Mouse (Mus musculus) liver, embryonic 14.5 days (tissue): Measurements from ENCODE around the gene Tmem190. TPM values are rescaled to one million over a fixed set of nuclear protein-coding genes. Genes with fewer than 3 reads are reported as not detected.

Experiments
- ATAC-seq: fragments of 200-750 bp; cut with Nextera tagmentation; 2 replicates; pipeline ENCODE4 v1.8.0; 2017; ENCODE audit warnings: moderate number of reproducible peaks, mild to moderate bottlenecking, moderate library complexity; ENCODE audit not compliant: insufficient read depth
- DNase-seq, 3 experiments: peaks; one replicate each; pipeline ENCODE4 v3.0.0-alpha.2; 2012 to 2013; ENCODE audit warnings: low read depth in 3 of 3, low spot score in 3 of 3
- H3K27ac ChIP-seq: fragments of 300-500 bp; sonication (generic); 2 replicates; pipeline ENCODE4 v1.5.1; 2014; ENCODE audit warnings: moderate library complexity, mild to moderate bottlenecking, control low read depth, inconsistent platforms
- H3K27me3 ChIP-seq: fragments of 300-500 bp; sonication (generic); 2 replicates; pipeline ENCODE4 v1.6.1; 2014; ENCODE audit warnings: mild to moderate bottlenecking, low read length, moderate library complexity; ENCODE audit not compliant: control insufficient read depth, insufficient read depth
- H3K36me3 ChIP-seq: fragments of 300-500 bp; sonication (generic); replicated peaks from 2 replicates; pipeline ENCODE4 v1.6.1; 2014; ENCODE audit warnings: low read depth; ENCODE audit not compliant: control insufficient read depth, insufficient read depth
- H3K4me1 ChIP-seq, 2 experiments: fragments of 200-500 bp in 1 of 2; fragments of 300-500 bp in 1 of 2; sonication (generic) in 1 of 2; replicated peaks; 2 replicates each; pipeline ENCODE4 v1.6.1; 2012 to 2014; ENCODE audit warnings: antibody characterized with exemption in 1 of 2, inconsistent platforms in 1 of 2, low read length in 1 of 2; ENCODE audit not compliant: control insufficient read depth in 2 of 2, insufficient read depth in 2 of 2
- H3K4me2 ChIP-seq: fragments of 300-500 bp; sonication (generic); 2 replicates; pipeline ENCODE4 v1.6.1; 2014; ENCODE audit warnings: low read depth, mild to moderate bottlenecking, control low read depth, moderate library complexity
- H3K4me3 ChIP-seq, 2 experiments: fragments of 200-500 bp in 1 of 2; fragments of 300-500 bp in 1 of 2; sonication (generic) in 1 of 2; 2 replicates each; pipeline ENCODE4 v1.5.1; 2012 to 2014; ENCODE audit warnings: low read depth in 2 of 2, low read length in 2 of 2, mild to moderate bottlenecking in 2 of 2, control low read depth in 1 of 2, inconsistent platforms in 1 of 2, moderate library complexity in 1 of 2; ENCODE audit not compliant: insufficient read depth in 1 of 2
- H3K9ac ChIP-seq: fragments of 300-500 bp; sonication (generic); replicated peaks from 2 replicates; pipeline ENCODE4 v1.6.1; 2014; ENCODE audit warnings: mild to moderate bottlenecking, control low read depth, moderate library complexity
- H3K9me3 ChIP-seq: fragments of 300-500 bp; sonication (generic); 2 replicates; pipeline ENCODE4 v1.6.1; 2016; ENCODE audit warnings: low read length, mixed read lengths; ENCODE audit not compliant: control insufficient read depth
- CTCF ChIP-seq: IDR thresholded peaks from 2 replicates; pipeline ENCODE4 v1.5.1; 2016; ENCODE audit warnings: antibody characterized with exemption, low read depth, control low read depth
- EP300 ChIP-seq: IDR thresholded peaks from 2 replicates; pipeline ENCODE4 v1.6.1; 2016; ENCODE audit warnings: antibody characterized with exemption, low read depth
- WGBS: fragments of 180-500 bp; shearing (Covaris S2); extraction: QIAGEN DNeasy Blood & Tissue Kit; methylation state at CpG from one replicate; pipeline ENCODE4 v1.1.7; 2014; ENCODE audit not compliant: insufficient replicate concordance; 5-methylcytosine and 5-hydroxymethylcytosine counted together
- polyA plus RNA-seq, 2 experiments: library from polyadenylated mRNA; depleted of rRNA in 1 of 2; stranded (reverse) in 1 of 2; unstranded in 1 of 2; fragments of >200 nt; fragmentation: Nextera tagmentation in 1 of 2; extraction: Ambion mirVana in 1 of 2; gene quantifications; 2 replicates each; pipeline versions ENCODE4 v1.2.1 to v1.2.3; 2012 to 2014

Gene Tmem190
- polyA plus RNA-seq, 2 experiments, result not detected

DNA sequence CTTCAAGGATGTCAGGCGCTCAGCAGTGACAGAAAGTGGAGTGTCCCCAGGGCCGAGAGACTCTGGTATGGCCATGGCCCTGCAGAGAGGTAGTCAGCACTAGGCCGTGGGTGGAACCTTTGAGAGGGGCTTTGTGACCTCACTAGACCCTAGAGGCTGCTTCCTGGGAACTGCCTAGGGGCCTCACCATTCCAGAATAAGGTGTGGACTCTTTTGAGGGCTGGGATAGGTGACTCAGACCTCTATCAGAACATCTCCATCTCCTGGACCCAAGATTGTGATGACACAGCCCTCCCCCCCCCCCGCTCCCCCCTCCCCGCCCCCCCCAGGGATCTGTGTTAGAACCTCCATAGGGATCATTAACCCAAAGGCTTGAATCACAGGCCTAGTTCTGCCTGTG lies 11.5 kb upstream of the Tmem190 start, which contains the start of gene Fam71e2:
Gene Fam71e2, minus strand, starts transcription at position 101 of the 400 bp plus-strand sequence.
- H3K9me3 ChIP-seq, result no peaks in the 10 kb centered on the region
- no peak within 1 kb of the TSS for H3K4me2 ChIP-seq
- TF ChIP-seq CTCF, result no peak
- no peak for TF ChIP-seq EP300
- ATAC-seq (no peak), DNase-seq (no peak)
- H3K4me3 ChIP-seq, result no peak within 1 kb of the TSS
- no peaks in the 10 kb centered on the region for H3K4me1 ChIP-seq
- H3K27ac ChIP-seq, result no peak within 1 kb of the TSS
- H3K36me3 ChIP-seq, result no peaks in the 10 kb centered on the region
- no peak within 1 kb of the TSS for H3K9ac ChIP-seq
- peaks cover 25% of the 10 kb centered on the region for H3K27me3 ChIP-seq
- WGBS, result 39% methylated on average over 3 of the region's 5 CpGs

DNA sequence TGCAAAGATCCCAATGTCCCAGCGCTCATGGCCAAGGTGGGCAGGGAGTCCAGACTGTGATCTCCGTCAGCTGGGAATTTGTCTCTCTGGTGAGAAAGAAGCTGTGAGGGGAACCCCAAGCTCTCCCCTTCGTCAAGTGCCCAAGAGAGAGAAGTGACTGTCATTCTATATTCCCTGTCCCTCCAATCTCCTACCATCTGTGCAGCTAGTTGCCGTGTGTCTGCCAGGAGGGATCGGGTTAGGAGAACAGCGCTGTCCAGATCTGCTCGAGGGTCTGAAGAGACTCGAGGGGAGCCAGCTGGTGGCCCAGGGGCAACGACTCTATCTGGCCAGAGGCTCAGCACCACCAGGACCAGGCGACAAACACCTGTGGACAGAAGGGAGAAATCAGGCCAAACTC lies 6.6 kb upstream of the Tmem190 start:
- WGBS, result 37% methylated on average over 10 of the region's 10 CpGs
- Histone ChIP-seq H3K4me2 (no peak overlapping the region), H3K27me3 (peaks cover 56% of the 10 kb centered on the region), H3K9ac (no peak overlapping the region), H3K36me3 (no peaks in the 10 kb centered on the region), H3K9me3 (no peaks in the 10 kb centered on the region), H3K27ac (no peak overlapping the region), H3K4me1 (no peaks in the 10 kb centered on the region), H3K4me3 (no peak overlapping the region)
- DNase-seq, result no peak
- TF ChIP-seq CTCF, result no peak
- TF ChIP-seq EP300, result no peak
- ATAC-seq, result no peak

DNA sequence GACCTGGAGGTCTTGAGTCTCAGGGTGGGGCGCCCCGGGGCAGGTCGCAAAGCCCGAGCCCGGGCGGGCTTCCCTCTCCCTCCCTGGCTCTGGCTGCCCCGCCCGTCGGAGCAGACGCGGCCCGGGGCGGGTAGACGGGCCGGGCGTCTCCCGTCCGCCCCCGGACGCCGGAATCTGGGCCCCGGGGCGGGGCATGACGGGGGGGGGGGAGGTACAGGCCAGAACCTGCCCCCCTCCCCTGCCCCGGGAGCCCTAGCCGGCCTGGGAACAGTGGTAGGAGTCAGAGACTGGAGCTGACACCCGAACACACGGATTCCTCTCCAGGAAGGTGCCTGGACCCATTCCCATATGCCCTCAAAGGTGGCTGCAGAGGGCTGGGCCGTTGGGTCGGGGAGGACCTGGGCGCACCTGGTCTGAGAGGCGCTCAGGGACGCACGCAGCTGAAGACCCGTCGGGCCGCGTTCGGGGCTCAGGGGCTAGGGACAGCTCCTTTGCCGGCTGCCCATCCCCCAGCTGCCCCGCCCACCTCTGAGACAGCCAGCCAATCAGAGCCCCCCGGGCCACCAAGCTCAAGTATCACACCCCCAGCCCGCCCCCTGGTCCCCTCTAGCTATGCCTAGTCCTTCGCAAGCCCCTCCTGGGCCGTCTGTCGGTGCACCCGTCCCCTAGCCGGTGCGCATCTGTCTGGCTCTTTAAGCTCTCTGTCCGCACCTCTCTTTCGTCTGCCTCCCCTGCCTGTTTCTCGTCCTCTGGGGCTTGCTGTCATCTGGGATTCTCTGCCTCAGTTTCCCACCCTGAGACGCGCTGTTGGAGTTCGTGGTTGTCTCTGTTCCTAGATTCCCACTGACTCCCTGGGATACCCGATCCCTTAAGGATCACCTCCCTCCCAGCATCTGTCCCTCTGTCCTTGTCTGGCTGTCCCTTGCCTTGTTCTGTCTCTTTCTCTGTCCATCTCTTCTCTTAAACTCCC lies 5.6 kb upstream of the Tmem190 start:
- H3K4me1 ChIP-seq, result no peaks in the 10 kb centered on the region
- no peak overlapping the region for H3K27ac ChIP-seq
- no peak for DNase-seq
- 2% methylated on average over 55 of the region's 56 CpGs for WGBS
- H3K27me3 ChIP-seq, result peaks cover 56% of the 10 kb centered on the region
- TF ChIP-seq EP300, result no peak
- TF ChIP-seq CTCF, result no peak
- peak; percentile 47 for ATAC-seq
- peak overlapping the region; percentile 46 for H3K4me2 ChIP-seq
- H3K9ac ChIP-seq, result no peak overlapping the region
- no peaks in the 10 kb centered on the region for H3K9me3 ChIP-seq
- peak overlapping the region; percentile 14 to 20; a peak in 2 of 4 replicates for H3K4me3 ChIP-seq
- H3K36me3 ChIP-seq, result no peaks in the 10 kb centered on the region

DNA sequence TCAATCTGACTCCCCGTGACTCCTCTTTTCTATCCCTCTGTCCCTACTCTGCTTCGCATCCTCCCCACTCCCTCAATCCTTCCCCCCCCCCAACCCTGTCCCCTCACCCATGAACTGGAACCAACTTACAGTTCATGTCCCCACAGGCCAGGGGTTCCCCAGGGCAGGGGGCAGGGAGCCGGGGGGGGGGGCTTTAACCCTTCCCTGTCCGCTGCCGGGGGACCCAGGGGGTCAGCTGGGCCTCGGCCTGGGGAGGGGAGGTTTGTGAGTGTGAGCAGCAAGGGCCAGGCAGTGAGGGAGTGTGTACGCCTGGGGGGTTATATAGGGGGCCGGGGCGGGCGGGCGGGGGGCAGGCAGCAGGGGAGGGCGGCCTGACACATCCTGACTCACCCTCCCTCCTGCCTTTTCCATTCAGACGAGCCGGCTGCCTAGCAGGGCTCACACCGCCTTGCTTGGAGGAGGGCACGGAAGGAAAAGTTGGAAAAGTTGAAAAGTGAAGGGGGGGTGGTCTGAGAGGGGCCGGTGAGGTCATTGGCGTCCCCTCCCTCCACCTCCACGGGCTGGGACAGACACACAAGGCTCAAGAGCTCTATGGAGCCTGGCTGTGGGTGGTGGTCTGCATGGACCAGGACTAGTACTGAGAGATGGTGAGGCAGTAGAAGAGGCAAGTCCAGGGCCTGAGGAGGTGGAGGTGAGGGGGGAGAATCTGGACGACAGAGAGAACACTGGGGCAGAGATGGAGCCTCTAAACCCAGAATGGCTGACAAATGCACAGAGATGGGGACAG lies 4.7 kb upstream of the Tmem190 start:
- H3K4me3 ChIP-seq, result no peak overlapping the region
- no peak overlapping the region for H3K4me2 ChIP-seq
- no peak for TF ChIP-seq EP300
- TF ChIP-seq CTCF, result no peak
- H3K9me3 ChIP-seq, result no peaks in the 10 kb centered on the region
- H3K36me3 ChIP-seq, result no peaks in the 10 kb centered on the region
- H3K4me1 ChIP-seq, result no peaks in the 10 kb centered on the region
- no peak overlapping the region for H3K9ac ChIP-seq
- 14% methylated on average over 20 of the region's 20 CpGs for WGBS
- ATAC-seq (no peak), DNase-seq (no peak)
- peaks cover 56% of the 10 kb centered on the region for H3K27me3 ChIP-seq
- H3K27ac ChIP-seq, result no peak overlapping the region

DNA sequence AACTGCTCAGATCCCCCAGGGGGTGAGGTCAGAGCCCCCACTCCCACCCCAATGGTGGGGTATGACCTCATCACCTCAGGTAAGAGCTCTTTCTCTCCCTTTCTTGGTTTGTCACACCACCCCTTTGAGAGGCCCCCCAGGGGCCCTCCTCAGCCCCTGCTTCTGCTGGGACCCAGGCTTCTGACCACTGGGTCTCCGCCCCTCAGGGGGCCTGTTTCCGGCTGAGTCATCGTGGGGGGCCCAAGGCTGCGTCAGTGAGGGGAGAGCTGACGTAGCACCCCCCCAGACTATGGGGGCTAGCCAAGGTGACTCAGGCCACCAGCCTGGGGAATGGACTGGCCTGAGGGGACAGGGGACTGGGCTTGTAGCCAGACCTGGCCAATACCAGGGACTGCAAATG lies 2.8 kb upstream of the Tmem190 start:
- Histone ChIP-seq H3K27ac (no peak overlapping the region), H3K4me3 (no peak overlapping the region), H3K9me3 (no peaks in the 10 kb centered on the region), H3K27me3 (peaks cover 44% of the 10 kb centered on the region), H3K9ac (no peak overlapping the region), H3K36me3 (no peaks in the 10 kb centered on the region), H3K4me1 (peaks cover 4 to 7% of the 10 kb centered on the region in 2 experiments), H3K4me2 (no peak overlapping the region)
- ATAC-seq, result no peak
- no peak for TF ChIP-seq CTCF
- no peak for TF ChIP-seq EP300
- DNase-seq, result no peak
- WGBS, result 12% methylated on average over 5 of the region's 5 CpGs
